Mouse (Mus musculus): Measurements from ENCODE around the gene Zfp46. TPM values are rescaled to one million over a fixed set of nuclear protein-coding genes. Genes with fewer than 3 reads are reported as not detected.
A peak's percentile ranks its signal among the peaks of the same experiment; 100 is the strongest.

The Zfp46 gene
- total and polyA plus RNA-seq, 3 experiments, result 5.9 to 6.6 TPM; not detected in 1

GRCm38 (mm10) chr4:136310229-136311041 lies 26.0 kb downstream of the Zfp46 start, which contains the start of gene Hnrnpr:
Gene Hnrnpr (plus strand): TSS chr4:136310942.
- Histone ChIP-seq H3K27me3 (ENCODE audit: control insufficient read depth in 1 of 2, insufficient read depth in 2 of 2, low read length in 2 of 2) (no peaks in the 10 kb centered on the region), H3K79me2 (ENCODE audit: control insufficient read depth, insufficient read depth, low read length, poor library complexity) (peaks cover 42% of the 10 kb centered on the region), H3K9ac (ENCODE audit: control insufficient read depth, low read depth, low read length, poor library complexity, severe bottlenecking) (peak within 1 kb of the TSS; percentile 100), H3K27ac (ENCODE audit: control insufficient read depth, low read depth, low read length) (peak within 1 kb of the TSS; percentile 97), H3K4me1 (ENCODE audit: control insufficient read depth in 1 of 2, insufficient read depth in 2 of 2, low read length in 2 of 2) (peaks cover 10 to 15% of the 10 kb centered on the region in 2 experiments; a peak in 2 of 4 replicates), H3K36me3 (ENCODE audit: control insufficient read depth in 1 of 2, insufficient read depth in 2 of 2, low read length in 2 of 2) (peaks cover 3 to 25% of the 10 kb centered on the region in 2 experiments; a peak in 3 of 4 replicates), H3K9me3 (replicated peaks; ENCODE audit: insufficient read depth, low read length) (no peaks in the 10 kb centered on the region), H3K4me3 (ENCODE audit: control insufficient read depth in 1 of 2, insufficient read depth in 1 of 2, low read depth in 2 of 2, low read length in 2 of 2) (peak within 1 kb of the TSS; percentile 69 to 75)
- DNase-seq (ENCODE audit: low read depth, low spot score), result peak; percentile 99
- TF ChIP-seq MAX (IDR thresholded peaks at IDR 0.05; ENCODE audit: low read length) (peak; percentile 84), GATA1 (IDR thresholded peaks at IDR 0.05; ENCODE audit: low read depth, low read length) (peak; percentile 43; the same call in 1 of the 2 replicates), HCFC1 (IDR thresholded peaks at IDR 0.05; ENCODE audit: low read depth, low read length) (peak; percentile 84), BHLHE40 (IDR thresholded peaks at IDR 0.05; ENCODE audit: borderline replicate concordance, low read depth, low read length) (no peak), SMC3 (IDR thresholded peaks at IDR 0.05; ENCODE audit: low read depth, low read length) (no peak), ZNF384 (IDR thresholded peaks at IDR 0.05; ENCODE audit: low read depth, low read length) (no peak), ZKSCAN1 (IDR thresholded peaks at IDR 0.05; ENCODE audit: low read depth, low read length) (no peak), POLR2AphosphoS2 (IDR thresholded peaks at IDR 0.05; ENCODE audit: low read length) (peak; percentile 67; the same call in 1 of the 2 replicates), ETS1 (IDR thresholded peaks at IDR 0.05; ENCODE audit: low read depth, low read length) (no peak), POLR2A (IDR thresholded peaks at IDR 0.05; ENCODE audit: control insufficient read depth in 1 of 2, insufficient read depth in 1 of 2, low read depth in 1 of 2, low read length in 2 of 2, poor library complexity in 1 of 2) (peak; percentile 40 to 68), NRF1 (IDR thresholded peaks at IDR 0.05; ENCODE audit: insufficient read depth, low read depth, low read length, poor library complexity, severe bottlenecking) (0 out of 2 replicates have a peak, but pooled peaks have one; percentile 40), CHD1 (IDR thresholded peaks at IDR 0.05; ENCODE audit: low read depth, low read length) (peak; percentile 86; the same call in 1 of the 2 replicates), TAL1 (IDR thresholded peaks at IDR 0.05; ENCODE audit: low read length) (no peak), MAZ (IDR thresholded peaks at IDR 0.05; ENCODE audit: low read depth, low read length) (peak; percentile 73; the same call in 1 of the 2 replicates), EP300 (IDR thresholded peaks at IDR 0.05; ENCODE audit: low read depth in 1 of 2, low read length in 2 of 2) (peak in 1 of 2 experiments; percentile 34; a peak in 1 of 4 replicates), ZMIZ1 (IDR thresholded peaks at IDR 0.05; ENCODE audit: low read depth, low read length) (peak; percentile 59; the same call in 1 of the 2 replicates), SIN3A (IDR thresholded peaks at IDR 0.05; ENCODE audit: low read length) (no peak; the same call in 1 of the 2 replicates), KAT2A (conservative IDR thresholded peaks at IDR 0.05; ENCODE audit: low read depth, low read length) (no peak; the same call in 1 of the 2 replicates), JUND (IDR thresholded peaks at IDR 0.05; ENCODE audit: low read depth, low read length) (peak; percentile 36; the same call in 1 of the 2 replicates), MYC (IDR thresholded peaks at IDR 0.05; ENCODE audit: low read depth, low read length) (peak; percentile 78), CTCF (IDR thresholded peaks at IDR 0.05 in 2 of 3, conservative IDR thresholded peaks at IDR 0.05 in 1 of 3; ENCODE audit: control insufficient read depth in 1 of 3, insufficient read depth in 1 of 3, low read depth in 2 of 3, low read length in 3 of 3, poor library complexity in 1 of 3, severe bottlenecking in 1 of 3) (no peak), ELF1 (IDR thresholded peaks at IDR 0.05; ENCODE audit: low read depth, low read length) (peak; percentile 91), USF1 (IDR thresholded peaks at IDR 0.05; ENCODE audit: low read depth, low read length) (peak; percentile 34; the same call in 1 of the 2 replicates), NELFE (IDR thresholded peaks at IDR 0.05; ENCODE audit: low read depth, low read length) (peak; percentile 68), USF2 (IDR thresholded peaks at IDR 0.05; ENCODE audit: borderline replicate concordance in 1 of 2, insufficient read depth in 1 of 2, low read depth in 1 of 2, low read length in 2 of 2) (no peak), POLR2AphosphoS5 (IDR thresholded peaks at IDR 0.05; ENCODE audit: borderline replicate concordance, low read depth, low read length) (no peak), GABPA (IDR thresholded peaks at IDR 0.05; ENCODE audit: low read depth, low read length) (no peak), MXI1 (IDR thresholded peaks at IDR 0.05; ENCODE audit: low read depth, low read length) (peak; percentile 63), CHD2 (IDR thresholded peaks at IDR 0.05; ENCODE audit: low read length) (peak; percentile 89), RAD21 (IDR thresholded peaks at IDR 0.05; ENCODE audit: low read depth, low read length) (no peak), MAFK (IDR thresholded peaks at IDR 0.05; ENCODE audit: borderline replicate concordance, low read depth, low read length) (no peak), TBP (IDR thresholded peaks at IDR 0.05; ENCODE audit: low read depth, low read length) (peak; percentile 49; the same call in 1 of the 2 replicates), MEF2A (IDR thresholded peaks at IDR 0.05; ENCODE audit: extremely low read depth, insufficient replicate concordance, low read depth, low read length, poor library complexity, severe bottlenecking) (no peak), MYB (IDR thresholded peaks at IDR 0.05; ENCODE audit: low read depth, low read length) (0 out of 2 replicates have a peak, but pooled peaks have one; percentile 9), ZC3H11A (IDR thresholded peaks at IDR 0.05; ENCODE audit: low read depth, low read length) (no peak)

Measured in MEL (cell line).